In the genomic region with DNA sequence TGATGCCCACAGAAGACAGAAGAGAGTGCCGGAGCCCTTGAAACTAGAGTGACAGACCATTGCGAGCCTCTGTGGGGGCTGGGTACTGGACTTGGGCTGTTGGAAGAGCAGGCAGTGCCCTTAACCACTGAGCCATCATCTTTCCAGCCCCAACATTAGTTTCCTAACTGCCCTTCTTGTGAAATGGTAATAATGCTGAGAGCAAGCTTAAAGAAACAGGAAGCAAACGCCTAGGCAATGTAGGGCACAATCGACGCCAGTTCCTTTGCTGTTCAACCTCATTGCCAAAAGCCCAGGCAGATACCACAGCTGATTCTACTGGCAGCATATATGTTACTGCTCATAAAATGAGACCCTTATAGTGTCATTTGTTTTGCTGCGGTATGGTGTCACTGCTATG, we compare ENCODE assay signal across 23 mouse cellular contexts. TPM values are rescaled to one million over a fixed set of nuclear protein-coding genes. Genes with fewer than 3 reads are reported as not detected.
DNase-seq lines count a peak whose midpoint lies in the region; ATAC-seq lines count a peak whose summit lies in the region.
"Had no signal": no experiment of that assay in that cellular context is flagged by ENCODE, and none has a peak within 500 bp of the region (broad histone marks: within the 10 kb centered on the region; RNA-seq: fewer than 3 reads in every experiment).

No protein-coding gene starts in this region.

- peak; percentile 4 for DNase-seq in lung, postnatal 36 days
- DNase-seq in lung, adult 18-20 months, result no peak
- no peak for DNase-seq in liver
- no peak for DNase-seq in cerebellum, postnatal 4 days (ENCODE audit: low spot score in 2 of 2)
- DNase-seq in kidney, postnatal 10 days, result no peak
- DNase-seq: adrenal gland, adult 8-10 months; adrenal gland, postnatal 14 days; adrenal gland, postnatal 36 days; B cell, adult 2 months; cerebellum, adult 11-12 months; cerebellum, adult 2 months; cerebellum, adult 9-10 months; cerebellum, postnatal 10 days; cerebellum, postnatal 25 days had no signal

- ATAC-seq in common myeloid progenitor, adult 5-6 weeks (replicated peaks; ENCODE audit: low read depth, poor library complexity, severe bottlenecking), result peak; percentile 22; the same call in 1 of the 2 replicates
- peak; percentile 7 to 53; a peak in 3 of 4 replicates for ATAC-seq in hematopoietic stem cell, adult 5-6 weeks (replicated peaks in 1 of 2; ENCODE audit: insufficient read depth in 1 of 2, low FRiP score in 2 of 2, low TSS enrichment in 1 of 2, low read depth in 1 of 2, poor library complexity in 2 of 2, severe bottlenecking in 2 of 2)
- ATAC-seq in megakaryocyte progenitor cell, adult 5-6 weeks (replicated peaks; ENCODE audit: poor library complexity), result peak; percentile 85
- ATAC-seq: activated CD4-positive, CD25-positive, alpha-beta regulatory T cell, adult 4 months; CD4-positive, CD25-positive, alpha-beta regulatory T cell, adult 4 months; forebrain, embryonic 14.5 days; forebrain, embryonic 16.5 days; Patski had no signal

RNA-seq across cellular contexts. Expression of gene Pla2g4e, which starts 7.5 kb away (rescaled TPM):
- not detected in 2 replicates for total RNA-seq in common myeloid progenitor, adult 5-6 weeks (2017)
- total RNA-seq in hematopoietic stem cell, adult 5-6 weeks (2017), result not detected in 2 replicates
- not detected in 2 replicates for total RNA-seq in megakaryocyte progenitor cell, adult 5-6 weeks (2015)
- not detected in 2 replicates for total RNA-seq in megakaryocyte progenitor cell, adult 5-6 weeks (2017)
- total RNA-seq: CH12.LX had no signal

RNA-seq across cellular contexts. Expression of gene Pla2g4d, which starts 36.4 kb away (rescaled TPM):
- not detected in 2 replicates for total RNA-seq in common myeloid progenitor, adult 5-6 weeks (2017)
- not detected in 2 replicates for total RNA-seq in hematopoietic stem cell, adult 5-6 weeks (2017)
- total RNA-seq in megakaryocyte progenitor cell, adult 5-6 weeks (2015), result not detected in 2 replicates
- not detected in 2 replicates for total RNA-seq in megakaryocyte progenitor cell, adult 5-6 weeks (2017)
- total RNA-seq: adrenal gland, postnatal 14 days; CH12.LX had no signal

Comparison
In these comparisons a context has a peak if more than half of its experiments do, and no peak if none do; other contexts are left out.
1. ATAC-seq: peak in every context shown above with its lines; median percentile 85 in megakaryocyte progenitor cell, adult 5-6 weeks; 30 in hematopoietic stem cell, adult 5-6 weeks; 22 in common myeloid progenitor, adult 5-6 weeks.